Mouse (Mus musculus) liver, embryonic 14.5 days (tissue): Measurements from ENCODE around the gene Zfpm1.

Source experiments
- CTCF ChIP-seq: IDR thresholded peaks from 2 replicates; pipeline ENCODE4 v1.5.1; 2016; ENCODE audit warnings: antibody characterized with exemption, low read depth, control low read depth
- EP300 ChIP-seq: IDR thresholded peaks from 2 replicates; pipeline ENCODE4 v1.6.1; 2016; ENCODE audit warnings: antibody characterized with exemption, low read depth

GRCm38 (mm10) chr8:122301866-122302265 lies 19.9 kb downstream of the Zfpm1 start:
- TF ChIP-seq CTCF (no peak), EP300 (peak; percentile 74)
